Mouse (Mus musculus) liver, adult (tissue): ENCODE data around the gene A130010J15Rik.

ENCODE experiments used
- GATA4 ChIP-seq: IDR thresholded peaks from 2 replicates; pipeline ENCODE4 v1.6.1; 2014; ENCODE audit warnings: mild to moderate bottlenecking, low read length; ENCODE audit not compliant: insufficient replicate concordance

A130010J15Rik gene

GRCm38 (mm10) chr1:193167746-193168145 is at the start of gene A130010J15Rik:
Gene A130010J15Rik (plus strand): TSS chr1:193168046.
- no peak for TF ChIP-seq GATA4

- TF ChIP-seq GATA4 = no peak
Measured at GRCm38 (mm10) chr1:193122793-193123192, 45.1 kb upstream of the A130010J15Rik start.

DNA sequence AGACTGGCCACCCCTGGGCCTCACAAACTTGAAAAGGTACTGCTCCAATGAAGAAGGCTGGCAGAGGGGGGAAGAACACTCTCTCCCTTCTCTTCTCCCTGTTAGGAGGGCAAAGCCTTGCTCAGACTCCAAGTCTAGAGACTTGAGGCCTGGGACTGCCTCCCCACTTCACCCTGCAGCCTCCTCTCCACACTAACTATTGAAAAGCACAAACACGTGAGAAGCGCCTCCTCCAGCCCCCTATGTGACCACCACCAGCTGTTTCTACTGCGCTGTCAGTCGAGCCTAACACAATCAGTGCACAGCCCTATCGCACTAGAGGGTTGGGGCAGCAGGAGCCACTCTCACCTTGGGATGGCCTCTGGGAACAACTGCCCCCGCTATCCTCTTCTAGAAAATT is 44.6 kb upstream of the A130010J15Rik start:
- no peak for TF ChIP-seq GATA4

- no peak for TF ChIP-seq GATA4
Measured at GRCm38 (mm10) chr1:193125835-193126234, 42.0 kb upstream of the A130010J15Rik start.

- no peak for TF ChIP-seq GATA4
Measured at GRCm38 (mm10) chr1:193128055-193128454, 39.8 kb upstream of the A130010J15Rik start.

GRCm38 (mm10) chr1:193129321-193129720 is 38.5 kb upstream of the A130010J15Rik start:
- TF ChIP-seq GATA4 = no peak

DNA sequence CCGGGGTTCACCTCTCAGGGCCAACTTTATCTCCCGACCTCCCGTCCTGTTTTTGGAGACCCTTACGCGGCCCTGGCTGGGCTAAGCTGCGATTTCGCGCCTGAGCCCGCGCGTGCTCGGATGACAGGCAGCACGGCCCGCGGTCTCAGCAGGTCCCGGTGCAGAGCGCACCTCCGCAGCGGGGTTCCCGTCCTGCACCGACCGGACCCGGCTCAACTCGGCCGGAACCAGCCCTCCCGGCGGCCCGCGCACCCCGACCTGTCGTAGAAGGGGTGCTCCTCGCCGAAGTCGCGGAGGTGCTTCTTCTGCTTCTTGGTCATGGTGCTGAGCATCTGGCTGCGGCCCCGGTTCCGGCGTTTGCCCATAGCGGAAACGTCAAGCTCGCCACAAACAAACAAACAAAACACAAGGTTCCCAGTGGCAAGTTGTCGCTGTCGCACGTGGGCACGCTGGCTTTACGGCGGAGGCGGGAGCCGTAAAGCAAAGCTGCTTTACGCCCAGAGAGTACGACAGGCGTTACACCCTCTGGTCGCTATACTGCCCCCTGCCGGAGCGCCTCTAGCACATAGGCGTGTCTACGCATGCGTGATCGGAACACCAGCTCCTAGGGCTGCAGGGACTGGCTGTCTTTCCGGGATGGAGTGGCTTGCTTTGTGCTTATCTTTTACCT is 37.9 kb upstream of the A130010J15Rik start, which contains the start of gene Diexf:
Gene Diexf (minus strand): TSS at position 487 of the 670 bp plus-strand sequence.
- TF ChIP-seq GATA4 = peak; percentile 61; the same call in 1 of the 2 replicates

GRCm38 (mm10) chr1:193130456-193130825 is 37.4 kb upstream of the A130010J15Rik start:
- TF ChIP-seq GATA4 = no peak

- no peak for TF ChIP-seq GATA4
Measured at GRCm38 (mm10) chr1:193130839-193131238, 37.0 kb upstream of the A130010J15Rik start.

GRCm38 (mm10) chr1:193131311-193131948 is 36.4 kb upstream of the A130010J15Rik start:
- no peak for TF ChIP-seq GATA4

DNA sequence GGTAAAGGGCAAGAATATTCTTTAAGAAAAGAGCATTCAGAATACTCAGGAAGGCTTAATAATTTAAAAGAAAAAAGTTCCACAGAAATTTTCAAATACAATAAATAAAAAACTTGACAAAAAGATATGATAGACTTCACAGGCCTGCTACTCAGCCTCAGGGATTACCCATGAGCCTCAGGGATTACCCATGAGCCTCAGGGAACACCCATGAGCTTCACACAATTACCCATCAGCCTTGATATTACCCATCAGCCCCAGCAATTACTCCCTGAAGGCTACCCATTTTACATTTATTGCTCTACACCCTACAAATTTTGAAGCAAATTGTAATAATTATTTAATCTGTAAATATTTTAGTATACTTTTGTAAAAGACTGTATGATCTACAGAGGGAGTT is 35.5 kb upstream of the A130010J15Rik start:
- TF ChIP-seq GATA4 = no peak

- no peak for TF ChIP-seq GATA4
Measured at GRCm38 (mm10) chr1:193133726-193134125, 34.1 kb upstream of the A130010J15Rik start.

GRCm38 (mm10) chr1:193138087-193138486 is 29.8 kb upstream of the A130010J15Rik start:
- TF ChIP-seq GATA4 = no peak

DNA sequence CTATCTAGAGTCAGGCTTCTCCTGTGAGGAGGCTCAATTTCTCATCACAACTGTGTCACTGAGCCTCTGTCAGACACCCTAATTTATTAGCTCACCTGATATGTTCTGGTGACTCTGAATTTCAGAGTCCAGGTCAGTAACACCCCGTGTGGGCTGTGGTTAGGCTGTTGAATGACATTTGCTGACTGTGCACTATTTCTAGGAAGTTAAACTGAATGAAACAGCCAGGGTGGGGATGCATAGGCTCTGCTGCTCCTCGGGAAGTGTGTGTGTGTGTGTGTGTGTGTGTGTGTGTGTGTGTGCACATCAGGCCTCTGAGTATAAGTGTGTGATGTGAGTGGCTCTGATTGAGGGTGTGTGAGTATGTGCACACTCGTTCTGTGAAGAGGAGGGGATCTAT is 29.2 kb upstream of the A130010J15Rik start:
- no peak for TF ChIP-seq GATA4

DNA sequence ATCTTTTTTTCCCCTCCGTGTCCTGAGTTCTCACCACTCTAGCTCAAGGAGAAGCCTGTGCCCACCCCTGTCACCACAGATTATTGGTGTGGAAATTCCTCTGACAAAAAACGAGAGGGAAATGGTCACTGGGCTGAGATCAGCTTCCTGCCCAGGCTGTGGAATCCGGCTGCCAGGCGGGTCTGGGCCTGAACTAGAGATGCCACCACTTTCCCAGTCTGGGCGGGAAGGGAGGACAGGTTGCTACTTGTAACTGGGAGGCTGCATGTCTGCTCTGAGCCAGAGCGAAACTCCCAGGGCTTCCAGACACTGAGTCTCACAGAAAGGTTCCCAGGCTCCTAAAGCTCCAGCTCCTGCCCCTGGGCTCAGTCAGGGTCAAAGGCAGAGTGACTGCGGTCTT is 26.7 kb upstream of the A130010J15Rik start:
- TF ChIP-seq GATA4 = no peak

- no peak for TF ChIP-seq GATA4
Measured at GRCm38 (mm10) chr1:193142517-193143062, 25.3 kb upstream of the A130010J15Rik start.
